Mouse (Mus musculus): ENCODE data around the gene Selplg. TPM values are rescaled to one million over a fixed set of nuclear protein-coding genes. Genes with fewer than 3 reads are reported as not detected.

Selplg gene
- total and polyA plus RNA-seq, 2 experiments from 2014 or later: 1.9 to 3.1 TPM

DNA sequence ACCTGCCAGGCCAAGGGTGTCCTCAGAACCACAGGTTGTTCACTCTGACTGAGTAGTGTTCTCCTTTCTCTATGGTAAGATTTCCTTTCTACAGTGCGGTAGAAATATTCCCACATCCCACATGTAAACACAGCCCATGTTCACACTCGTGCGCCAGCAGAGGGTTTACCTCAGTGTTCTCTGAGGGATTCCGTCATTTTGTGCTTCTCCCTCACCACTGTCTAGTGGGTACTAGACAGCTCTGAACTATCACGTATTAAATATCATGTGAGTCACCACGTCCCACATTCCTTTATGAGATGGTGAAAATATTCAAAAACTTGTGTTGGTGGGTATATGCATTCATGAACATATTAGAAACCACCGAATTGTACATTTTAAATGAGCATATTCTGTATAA, 20.0 kb upstream of the Selplg start:
- Histone ChIP-seq H3K27ac (ENCODE audit: low read depth, low read length) (no peak overlapping the region), H3K4me2 (ENCODE audit: low read depth, low read length, poor library complexity, severe bottlenecking) (no peak overlapping the region), H3K27me3 (ENCODE audit: insufficient read depth, low read length) (no peaks in the 10 kb centered on the region), H3K4me1 (ENCODE audit: insufficient read depth, low read length) (no peaks in the 10 kb centered on the region), H3K36me3 (ENCODE audit: insufficient read depth, low read length) (peaks cover 36% of the 10 kb centered on the region), H3K4me3 (ENCODE audit: low read depth, low read length) (no peak overlapping the region), H3K9me3 (ENCODE audit: low read length) (no peaks in the 10 kb centered on the region), H3K9ac (replicated peaks; ENCODE audit: low read length, poor library complexity, severe bottlenecking) (no peak overlapping the region)
- DNase-seq (ENCODE audit: low spot score) (no peak), ATAC-seq (ENCODE audit: low FRiP score) (no peak)
- 94% methylated on average over 7 of the region's 7 CpGs for WGBS
- no peak for TF ChIP-seq CTCF (IDR thresholded peaks at IDR 0.05)

DNA sequence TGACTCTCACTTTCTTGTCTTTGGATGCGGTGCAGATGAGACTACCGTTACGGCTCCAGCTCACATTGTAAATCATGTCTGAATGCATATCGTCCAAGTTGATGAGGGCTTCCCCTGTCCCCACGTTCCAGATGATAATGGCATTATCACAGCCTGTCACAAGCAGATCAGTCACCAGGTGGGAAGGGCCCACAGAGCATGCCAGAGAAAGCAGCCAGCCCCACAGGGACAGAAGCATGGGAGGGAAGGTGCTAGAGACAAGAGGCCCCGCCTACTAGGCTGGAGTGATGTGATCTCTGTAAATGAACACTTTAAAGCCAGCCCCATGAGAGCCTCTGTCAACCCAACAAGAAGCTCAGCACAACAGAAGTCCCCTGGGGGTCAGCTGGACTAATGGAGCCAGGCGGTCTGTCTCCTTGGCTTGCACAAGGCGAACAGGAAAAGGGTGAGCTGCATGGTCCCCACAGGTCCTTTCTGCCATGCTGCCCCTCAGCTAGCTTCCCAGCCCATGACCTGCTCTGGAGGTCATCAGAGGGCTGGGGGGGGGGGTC, 18.3 kb upstream of the Selplg start:
- WGBS: 69% methylated on average over 8 of the region's 8 CpGs
- H3K9ac ChIP-seq (replicated peaks; ENCODE audit: low read length, poor library complexity, severe bottlenecking): no peak overlapping the region
- no peak overlapping the region for H3K4me2 ChIP-seq (ENCODE audit: low read depth, low read length, poor library complexity, severe bottlenecking)
- H3K9me3 ChIP-seq (ENCODE audit: low read length): no peaks in the 10 kb centered on the region
- TF ChIP-seq CTCF (IDR thresholded peaks at IDR 0.05): no peak
- ATAC-seq (ENCODE audit: low FRiP score) (no peak), DNase-seq (ENCODE audit: low spot score) (no peak)
- no peak overlapping the region for H3K4me3 ChIP-seq (ENCODE audit: low read depth, low read length)
- peaks cover 53% of the 10 kb centered on the region for H3K36me3 ChIP-seq (ENCODE audit: insufficient read depth, low read length)
- no peaks in the 10 kb centered on the region for H3K27me3 ChIP-seq (ENCODE audit: insufficient read depth, low read length)
- H3K27ac ChIP-seq (ENCODE audit: low read depth, low read length): no peak overlapping the region
- no peaks in the 10 kb centered on the region for H3K4me1 ChIP-seq (ENCODE audit: insufficient read depth, low read length)

DNA sequence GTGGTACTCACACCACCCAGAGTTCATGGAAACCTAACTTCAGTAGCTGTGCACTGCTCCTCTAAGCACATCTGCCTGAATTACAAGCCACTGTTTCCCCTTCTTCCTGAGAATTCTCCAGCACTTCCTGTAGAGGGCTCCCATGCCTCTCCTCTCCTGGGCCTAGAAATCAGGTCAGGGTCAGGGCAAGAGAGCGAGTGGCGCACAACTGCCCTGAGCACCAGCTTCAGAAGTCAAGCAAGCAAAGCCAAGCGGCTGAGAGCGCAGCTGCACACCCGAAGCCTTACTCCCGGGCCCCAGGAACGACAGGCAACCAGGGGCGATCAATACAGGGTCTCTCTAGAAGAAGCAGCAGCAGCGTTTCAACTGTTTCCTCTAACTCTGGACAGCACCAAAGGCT, 15.2 kb upstream of the Selplg start:
- DNase-seq (ENCODE audit: low spot score): no peak
- Histone ChIP-seq H3K36me3 (ENCODE audit: insufficient read depth, low read length) (peaks cover 73% of the 10 kb centered on the region), H3K9me3 (ENCODE audit: low read length) (no peaks in the 10 kb centered on the region), H3K4me3 (ENCODE audit: low read depth, low read length) (no peak overlapping the region), H3K4me2 (ENCODE audit: low read depth, low read length, poor library complexity, severe bottlenecking) (no peak overlapping the region), H3K27ac (ENCODE audit: low read depth, low read length) (no peak overlapping the region), H3K27me3 (ENCODE audit: insufficient read depth, low read length) (no peaks in the 10 kb centered on the region), H3K4me1 (ENCODE audit: insufficient read depth, low read length) (no peaks in the 10 kb centered on the region), H3K9ac (replicated peaks; ENCODE audit: low read length, poor library complexity, severe bottlenecking) (no peak overlapping the region)
- no peak for ATAC-seq (ENCODE audit: low FRiP score)
- TF ChIP-seq CTCF (IDR thresholded peaks at IDR 0.05): no peak
- WGBS: 89% methylated on average over 9 of the region's 9 CpGs

DNA sequence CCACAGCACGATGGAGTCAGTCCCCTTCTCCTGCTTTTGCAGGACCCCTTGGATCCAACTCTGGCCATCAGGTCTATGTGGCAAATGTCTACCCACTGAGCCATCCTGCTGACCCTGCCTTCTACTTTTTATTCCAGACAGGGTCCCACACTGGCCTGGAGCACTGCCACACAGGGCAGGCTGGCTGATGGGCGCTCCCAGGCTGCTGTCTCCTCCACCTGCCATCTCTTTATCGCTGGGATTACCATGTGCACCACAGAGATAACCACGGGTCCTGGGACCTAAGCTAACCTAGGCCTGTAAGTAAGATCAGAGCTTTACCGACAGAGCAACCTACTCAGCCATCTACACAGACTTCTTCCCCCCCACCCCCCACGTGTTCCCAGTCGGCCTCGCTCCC, 14.2 kb upstream of the Selplg start:
- Histone ChIP-seq H3K9me3 (ENCODE audit: low read length) (no peaks in the 10 kb centered on the region), H3K36me3 (ENCODE audit: insufficient read depth, low read length) (peaks cover 76% of the 10 kb centered on the region), H3K27ac (ENCODE audit: low read depth, low read length) (no peak overlapping the region), H3K4me3 (ENCODE audit: low read depth, low read length) (no peak overlapping the region), H3K27me3 (ENCODE audit: insufficient read depth, low read length) (no peaks in the 10 kb centered on the region), H3K9ac (replicated peaks; ENCODE audit: low read length, poor library complexity, severe bottlenecking) (no peak overlapping the region), H3K4me1 (ENCODE audit: insufficient read depth, low read length) (no peaks in the 10 kb centered on the region), H3K4me2 (ENCODE audit: low read depth, low read length, poor library complexity, severe bottlenecking) (no peak overlapping the region)
- ATAC-seq (ENCODE audit: low FRiP score) (no peak), DNase-seq (ENCODE audit: low spot score) (no peak)
- TF ChIP-seq CTCF (IDR thresholded peaks at IDR 0.05): no peak
- 91% methylated on average over 8 of the region's 8 CpGs for WGBS

DNA sequence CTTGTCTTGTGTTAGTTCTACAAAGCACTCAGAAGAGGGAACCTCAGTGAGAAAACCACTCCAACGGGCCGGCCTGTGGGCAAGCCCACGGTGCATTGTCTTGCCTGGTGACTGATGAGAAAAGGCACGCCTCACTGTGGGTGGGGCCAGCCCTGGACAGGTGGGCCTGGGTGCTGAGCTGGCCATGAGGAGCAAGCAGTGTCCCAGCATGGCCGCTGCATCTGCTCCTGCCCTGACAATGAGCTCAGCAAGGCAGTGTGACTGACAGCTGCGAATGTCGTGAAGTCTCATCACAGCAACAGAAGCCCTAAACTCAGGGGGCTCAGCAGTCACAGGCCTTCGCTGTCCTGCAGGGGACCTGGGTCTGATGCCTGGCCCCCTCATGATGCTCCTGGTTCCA, 13.2 kb upstream of the Selplg start:
- H3K4me1 ChIP-seq (ENCODE audit: insufficient read depth, low read length): no peaks in the 10 kb centered on the region
- ATAC-seq (ENCODE audit: low FRiP score) (no peak), DNase-seq (ENCODE audit: low spot score) (no peak)
- no peaks in the 10 kb centered on the region for H3K9me3 ChIP-seq (ENCODE audit: low read length)
- TF ChIP-seq CTCF (IDR thresholded peaks at IDR 0.05): no peak
- WGBS: 91% methylated on average over 8 of the region's 8 CpGs
- no peak overlapping the region for H3K9ac ChIP-seq (replicated peaks; ENCODE audit: low read length, poor library complexity, severe bottlenecking)
- no peak overlapping the region for H3K4me3 ChIP-seq (ENCODE audit: low read depth, low read length)
- peaks cover 71% of the 10 kb centered on the region for H3K36me3 ChIP-seq (ENCODE audit: insufficient read depth, low read length)
- H3K27me3 ChIP-seq (ENCODE audit: insufficient read depth, low read length): no peaks in the 10 kb centered on the region
- no peak overlapping the region for H3K27ac ChIP-seq (ENCODE audit: low read depth, low read length)
- no peak overlapping the region for H3K4me2 ChIP-seq (ENCODE audit: low read depth, low read length, poor library complexity, severe bottlenecking)

DNA sequence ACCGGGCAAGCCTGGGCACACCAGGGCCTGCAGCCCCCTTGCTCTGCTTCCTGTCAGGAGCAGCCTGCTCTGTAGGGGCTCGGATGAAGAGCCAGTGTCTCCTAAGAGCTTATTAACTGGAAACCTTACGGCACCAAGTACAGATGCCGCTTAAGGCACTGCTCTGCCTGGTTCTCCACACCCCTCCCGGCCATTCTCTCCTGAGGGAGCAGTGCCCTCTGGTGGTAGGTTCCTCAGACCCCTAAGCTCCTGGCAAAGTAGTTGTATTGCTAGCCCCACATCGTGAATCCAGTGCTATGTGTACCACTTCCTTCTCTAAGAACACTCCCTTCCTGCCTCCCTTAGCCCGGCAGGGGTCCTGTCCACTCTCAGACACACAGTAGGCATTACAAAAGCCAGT, 12.3 kb upstream of the Selplg start:
- Histone ChIP-seq H3K36me3 (ENCODE audit: insufficient read depth, low read length) (peaks cover 62% of the 10 kb centered on the region), H3K4me1 (ENCODE audit: insufficient read depth, low read length) (no peaks in the 10 kb centered on the region), H3K9ac (replicated peaks; ENCODE audit: low read length, poor library complexity, severe bottlenecking) (no peak overlapping the region), H3K4me2 (ENCODE audit: low read depth, low read length, poor library complexity, severe bottlenecking) (no peak overlapping the region), H3K27me3 (ENCODE audit: insufficient read depth, low read length) (no peaks in the 10 kb centered on the region), H3K9me3 (ENCODE audit: low read length) (no peaks in the 10 kb centered on the region), H3K27ac (ENCODE audit: low read depth, low read length) (no peak overlapping the region), H3K4me3 (ENCODE audit: low read depth, low read length) (no peak overlapping the region)
- peak; percentile 62 for DNase-seq (ENCODE audit: low spot score)
- ATAC-seq (ENCODE audit: low FRiP score): no peak
- WGBS: 56% methylated on average over 7 of the region's 7 CpGs
- peak; percentile 73 for TF ChIP-seq CTCF (IDR thresholded peaks at IDR 0.05)
